Mouse (Mus musculus): ENCODE results near the gene Uvssa. TPM values are rescaled to one million over a fixed set of nuclear protein-coding genes. Genes with fewer than 3 reads are reported as not detected.

The Uvssa gene
- total RNA-seq, 1 experiment: 4.7 TPM

DNA sequence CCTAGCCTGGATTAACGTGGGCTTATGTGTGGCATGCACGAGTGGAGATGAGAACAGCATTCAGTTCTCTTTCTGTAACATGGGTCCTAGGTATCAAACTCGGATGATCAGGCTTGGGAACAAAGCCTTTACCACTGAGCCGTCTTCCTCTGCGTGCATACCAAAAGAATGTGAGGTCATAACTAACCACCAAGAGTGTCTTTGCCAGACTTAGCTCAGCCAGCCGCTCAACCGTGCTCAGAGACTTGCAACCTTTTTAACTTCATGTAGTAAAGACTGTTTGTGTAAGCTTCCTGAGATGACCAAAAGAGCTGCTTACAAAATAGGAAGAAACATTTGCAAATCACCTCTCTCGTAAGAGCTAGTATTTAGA lies 26.1 kb upstream of the Uvssa start:
- no peaks in the 10 kb centered on the region for H3K36me3 ChIP-seq (ENCODE audit: control insufficient read depth, insufficient read depth, low read length, poor library complexity, severe bottlenecking)
- peaks cover 0 to 7% of the 10 kb centered on the region in 2 experiments; a peak in 2 of 4 replicates for H3K4me1 ChIP-seq (ENCODE audit: control insufficient read depth in 2 of 2, insufficient read depth in 2 of 2, low read length in 2 of 2, poor library complexity in 1 of 2)
- H3K9ac ChIP-seq (ENCODE audit: insufficient read depth, low read depth, low read length, poor library complexity, severe bottlenecking): no peak overlapping the region
- no peaks in the 10 kb centered on the region for H3K9me3 ChIP-seq (ENCODE audit: control insufficient read depth, insufficient read depth, low read depth, low read length)
- TF ChIP-seq MAFK (IDR thresholded peaks at IDR 0.05; ENCODE audit: insufficient read depth, low read depth, low read length) (no peak), CHD2 (IDR thresholded peaks at IDR 0.05; ENCODE audit: low read depth, low read length) (no peak), HCFC1 (IDR thresholded peaks at IDR 0.05; ENCODE audit: borderline replicate concordance, insufficient read depth, low read length) (no peak), ZNF384 (IDR thresholded peaks at IDR 0.05; ENCODE audit: low read depth, low read length) (no peak), ZC3H11A (IDR thresholded peaks at IDR 0.05; ENCODE audit: borderline replicate concordance, low read depth, low read length) (no peak)
- DNase-seq (ENCODE audit: low read depth, low spot score): no peak
- in situ Hi-C loops (cut with MboI; ENCODE audit: low sequenced_read_pairs in 2 of 2, unreplicated experiment in 2 of 2): no loop called here
- no peak overlapping the region for H3K27ac ChIP-seq (ENCODE audit: insufficient read depth, low read depth, low read length, poor library complexity, severe bottlenecking)
- H3K4me3 ChIP-seq (ENCODE audit: insufficient read depth in 1 of 2, low read depth in 1 of 2, low read length in 2 of 2, poor library complexity in 1 of 2, severe bottlenecking in 1 of 2): no peak overlapping the region

DNA sequence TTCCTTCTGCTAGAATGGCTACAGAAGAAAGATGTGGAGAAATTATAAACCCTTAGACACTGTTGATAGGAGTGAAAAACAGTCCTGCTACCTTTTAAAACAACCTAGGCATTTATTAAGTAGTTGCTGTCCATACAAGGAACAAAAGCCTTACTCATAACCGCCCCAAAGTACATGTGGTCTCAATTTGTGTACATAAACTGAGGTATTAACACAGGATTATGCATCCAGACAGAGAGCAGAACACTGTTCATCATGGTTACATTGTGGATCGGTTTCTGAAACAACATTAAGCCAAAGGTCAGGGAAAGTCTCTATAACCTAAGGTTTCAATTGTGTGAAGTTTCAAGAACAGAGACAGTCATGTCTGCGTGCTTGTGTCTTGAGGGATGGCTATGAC lies 25.3 kb upstream of the Uvssa start:
- Histone ChIP-seq H3K36me3 (ENCODE audit: control insufficient read depth, insufficient read depth, low read length, poor library complexity, severe bottlenecking) (no peaks in the 10 kb centered on the region), H3K9me3 (ENCODE audit: control insufficient read depth, insufficient read depth, low read depth, low read length) (no peaks in the 10 kb centered on the region), H3K27ac (ENCODE audit: insufficient read depth, low read depth, low read length, poor library complexity, severe bottlenecking) (no peak overlapping the region), H3K9ac (ENCODE audit: insufficient read depth, low read depth, low read length, poor library complexity, severe bottlenecking) (no peak overlapping the region), H3K4me3 (ENCODE audit: insufficient read depth in 1 of 2, low read depth in 1 of 2, low read length in 2 of 2, poor library complexity in 1 of 2, severe bottlenecking in 1 of 2) (no peak overlapping the region), H3K4me1 (ENCODE audit: control insufficient read depth in 2 of 2, insufficient read depth in 2 of 2, low read length in 2 of 2, poor library complexity in 1 of 2) (peaks cover 0 to 7% of the 10 kb centered on the region in 2 experiments; a peak in 2 of 4 replicates)
- TF ChIP-seq CHD2 (IDR thresholded peaks at IDR 0.05; ENCODE audit: low read depth, low read length) (no peak), ZC3H11A (IDR thresholded peaks at IDR 0.05; ENCODE audit: borderline replicate concordance, low read depth, low read length) (no peak), ZNF384 (IDR thresholded peaks at IDR 0.05; ENCODE audit: low read depth, low read length) (no peak), HCFC1 (IDR thresholded peaks at IDR 0.05; ENCODE audit: borderline replicate concordance, insufficient read depth, low read length) (no peak), MAFK (IDR thresholded peaks at IDR 0.05; ENCODE audit: insufficient read depth, low read depth, low read length) (no peak)
- no peak for DNase-seq (ENCODE audit: low read depth, low spot score)
- in situ Hi-C loops (cut with MboI; ENCODE audit: low sequenced_read_pairs in 2 of 2, unreplicated experiment in 2 of 2): no loop called here

DNA sequence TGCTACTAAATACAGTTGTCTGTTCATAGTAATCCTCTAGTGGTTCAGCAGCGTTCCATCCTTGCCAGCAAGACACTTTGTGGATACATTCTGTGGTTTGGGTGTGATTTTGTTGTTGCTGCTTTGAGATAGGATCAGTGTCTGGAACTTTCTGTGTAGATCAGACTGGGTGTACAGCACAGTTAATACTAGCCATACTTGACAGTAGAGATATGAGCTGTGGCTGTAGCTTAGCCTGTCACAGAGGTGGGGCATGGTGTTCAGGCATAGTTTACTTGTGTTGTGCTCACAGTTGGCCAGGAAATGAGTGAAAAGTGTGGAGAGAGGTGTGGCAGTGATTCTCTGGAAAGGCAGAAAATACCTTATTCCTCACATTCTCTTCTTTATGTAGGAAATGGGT lies 20.9 kb upstream of the Uvssa start:
- TF ChIP-seq MAFK (IDR thresholded peaks at IDR 0.05; ENCODE audit: insufficient read depth, low read depth, low read length): no peak
- no peak for TF ChIP-seq CHD2 (IDR thresholded peaks at IDR 0.05; ENCODE audit: low read depth, low read length)
- TF ChIP-seq ZNF384 (IDR thresholded peaks at IDR 0.05; ENCODE audit: low read depth, low read length): no peak
- TF ChIP-seq HCFC1 (IDR thresholded peaks at IDR 0.05; ENCODE audit: borderline replicate concordance, insufficient read depth, low read length): no peak
- no peak for TF ChIP-seq ZC3H11A (IDR thresholded peaks at IDR 0.05; ENCODE audit: borderline replicate concordance, low read depth, low read length)
- peaks cover 0 to 1% of the 10 kb centered on the region in 2 experiments; a peak in 1 of 4 replicates for H3K4me1 ChIP-seq (ENCODE audit: control insufficient read depth in 2 of 2, insufficient read depth in 2 of 2, low read length in 2 of 2, poor library complexity in 1 of 2)
- in situ Hi-C loops (cut with MboI; ENCODE audit: low sequenced_read_pairs in 2 of 2, unreplicated experiment in 2 of 2): no loop called here
- peaks cover 16% of the 10 kb centered on the region for H3K36me3 ChIP-seq (ENCODE audit: control insufficient read depth, insufficient read depth, low read length, poor library complexity, severe bottlenecking)
- no peak overlapping the region for H3K9ac ChIP-seq (ENCODE audit: insufficient read depth, low read depth, low read length, poor library complexity, severe bottlenecking)
- no peak overlapping the region for H3K27ac ChIP-seq (ENCODE audit: insufficient read depth, low read depth, low read length, poor library complexity, severe bottlenecking)
- DNase-seq (ENCODE audit: low read depth, low spot score): no peak
- no peaks in the 10 kb centered on the region for H3K9me3 ChIP-seq (ENCODE audit: control insufficient read depth, insufficient read depth, low read depth, low read length)
- H3K4me3 ChIP-seq (ENCODE audit: insufficient read depth in 1 of 2, low read depth in 1 of 2, low read length in 2 of 2, poor library complexity in 1 of 2, severe bottlenecking in 1 of 2): no peak overlapping the region

DNA sequence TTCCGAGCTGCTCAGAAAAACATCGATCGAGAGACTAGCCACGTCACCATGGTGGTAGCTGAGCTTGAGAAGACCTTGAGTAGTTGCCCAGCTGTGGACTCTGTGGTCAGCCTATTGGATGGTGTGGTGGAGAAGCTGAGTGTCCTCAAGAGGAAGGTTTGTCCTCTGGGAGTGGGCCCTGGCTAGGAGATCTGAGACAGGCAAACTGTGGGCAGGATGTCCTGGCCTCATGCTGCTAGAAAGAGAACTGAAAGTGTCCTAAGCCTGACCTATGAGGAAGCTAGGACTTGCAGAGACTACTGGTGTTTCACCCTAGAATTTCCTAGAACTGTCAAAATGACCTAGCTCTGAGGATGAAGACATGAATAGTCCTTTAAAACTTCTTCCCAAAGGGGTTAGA lies 19.9 kb upstream of the Uvssa start:
- peaks cover 23% of the 10 kb centered on the region for H3K36me3 ChIP-seq (ENCODE audit: control insufficient read depth, insufficient read depth, low read length, poor library complexity, severe bottlenecking)
- no peak overlapping the region for H3K9ac ChIP-seq (ENCODE audit: insufficient read depth, low read depth, low read length, poor library complexity, severe bottlenecking)
- in situ Hi-C loops (cut with MboI; ENCODE audit: low sequenced_read_pairs in 2 of 2, unreplicated experiment in 2 of 2): no loop called here
- no peak for TF ChIP-seq ZNF384 (IDR thresholded peaks at IDR 0.05; ENCODE audit: low read depth, low read length)
- no peak for TF ChIP-seq HCFC1 (IDR thresholded peaks at IDR 0.05; ENCODE audit: borderline replicate concordance, insufficient read depth, low read length)
- no peak overlapping the region for H3K4me3 ChIP-seq (ENCODE audit: insufficient read depth in 1 of 2, low read depth in 1 of 2, low read length in 2 of 2, poor library complexity in 1 of 2, severe bottlenecking in 1 of 2)
- no peak overlapping the region; the same call in 1 of the 2 replicates for H3K27ac ChIP-seq (ENCODE audit: insufficient read depth, low read depth, low read length, poor library complexity, severe bottlenecking)
- no peak for DNase-seq (ENCODE audit: low read depth, low spot score)
- no peaks in the 10 kb centered on the region for H3K9me3 ChIP-seq (ENCODE audit: control insufficient read depth, insufficient read depth, low read depth, low read length)
- H3K4me1 ChIP-seq (ENCODE audit: control insufficient read depth in 2 of 2, insufficient read depth in 2 of 2, low read length in 2 of 2, poor library complexity in 1 of 2): peaks cover 0 to 1% of the 10 kb centered on the region in 2 experiments; a peak in 1 of 4 replicates

DNA sequence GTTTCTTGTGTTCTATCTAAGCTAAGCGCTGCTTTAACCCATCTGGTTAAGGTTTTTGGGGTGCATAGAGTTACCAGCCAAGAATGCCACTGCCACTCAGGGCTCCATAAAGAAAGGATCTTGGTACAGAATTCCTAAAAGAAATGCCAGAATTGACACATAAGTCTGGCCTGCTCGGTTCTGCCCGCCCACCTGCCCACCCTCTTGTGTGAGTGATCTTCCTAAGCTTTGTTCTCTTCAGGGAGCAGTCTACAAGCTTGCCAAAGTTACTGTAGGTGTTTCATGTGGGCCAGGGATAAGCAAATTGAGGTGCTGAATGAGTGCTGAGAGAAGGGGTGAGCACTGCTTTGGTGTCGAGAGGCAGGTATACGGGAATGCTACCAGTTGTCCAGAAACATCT lies 15.1 kb upstream of the Uvssa start:
- Histone ChIP-seq H3K9ac (ENCODE audit: insufficient read depth, low read depth, low read length, poor library complexity, severe bottlenecking) (no peak overlapping the region), H3K27ac (ENCODE audit: insufficient read depth, low read depth, low read length, poor library complexity, severe bottlenecking) (no peak overlapping the region), H3K4me1 (ENCODE audit: control insufficient read depth in 2 of 2, insufficient read depth in 2 of 2, low read length in 2 of 2, poor library complexity in 1 of 2) (no peaks in the 10 kb centered on the region), H3K9me3 (ENCODE audit: control insufficient read depth, insufficient read depth, low read depth, low read length) (no peaks in the 10 kb centered on the region), H3K4me3 (ENCODE audit: insufficient read depth in 1 of 2, low read depth in 1 of 2, low read length in 2 of 2, poor library complexity in 1 of 2, severe bottlenecking in 1 of 2) (no peak overlapping the region), H3K36me3 (ENCODE audit: control insufficient read depth, insufficient read depth, low read length, poor library complexity, severe bottlenecking) (peaks cover 52% of the 10 kb centered on the region)
- in situ Hi-C loops (cut with MboI; ENCODE audit: low sequenced_read_pairs in 2 of 2, unreplicated experiment in 2 of 2): no loop called here
- DNase-seq (ENCODE audit: low read depth, low spot score): no peak
- TF ChIP-seq MAFK (IDR thresholded peaks at IDR 0.05; ENCODE audit: insufficient read depth, low read depth, low read length): no peak
- TF ChIP-seq CHD2 (IDR thresholded peaks at IDR 0.05; ENCODE audit: low read depth, low read length): no peak
- TF ChIP-seq HCFC1 (IDR thresholded peaks at IDR 0.05; ENCODE audit: borderline replicate concordance, insufficient read depth, low read length): no peak
- no peak for TF ChIP-seq ZNF384 (IDR thresholded peaks at IDR 0.05; ENCODE audit: low read depth, low read length)
- TF ChIP-seq ZC3H11A (IDR thresholded peaks at IDR 0.05; ENCODE audit: borderline replicate concordance, low read depth, low read length): no peak
